Mouse (Mus musculus) CH12.LX (cell line): ENCODE data around the gene Ticrr.

ENCODE experiments used
- CTCF ChIP-seq, 2 experiments: IDR thresholded peaks in 1 of 2; conservative IDR thresholded peaks in 1 of 2; 2 replicates each; pipeline ENCODE4 v1.5.1; 2011 to 2012; ENCODE audit warnings: low read depth in 2 of 2, low read length in 2 of 2, improper control_type of control experiment in 1 of 2, inconsistent platforms in 1 of 2, mild to moderate bottlenecking in 1 of 2, moderate library complexity in 1 of 2
- E2F4 ChIP-seq: IDR thresholded peaks from 2 replicates; pipeline ENCODE4 v1.6.1; 2011; ENCODE audit warnings: low read depth, low read length, improper control_type of control experiment; ENCODE audit not compliant: insufficient replicate concordance
- POLR2A ChIP-seq: IDR thresholded peaks from 2 replicates; pipeline ENCODE4 v1.6.1; 2011; ENCODE audit warnings: low read depth, mild to moderate bottlenecking, improper control_type of control experiment, low read length

DNA sequence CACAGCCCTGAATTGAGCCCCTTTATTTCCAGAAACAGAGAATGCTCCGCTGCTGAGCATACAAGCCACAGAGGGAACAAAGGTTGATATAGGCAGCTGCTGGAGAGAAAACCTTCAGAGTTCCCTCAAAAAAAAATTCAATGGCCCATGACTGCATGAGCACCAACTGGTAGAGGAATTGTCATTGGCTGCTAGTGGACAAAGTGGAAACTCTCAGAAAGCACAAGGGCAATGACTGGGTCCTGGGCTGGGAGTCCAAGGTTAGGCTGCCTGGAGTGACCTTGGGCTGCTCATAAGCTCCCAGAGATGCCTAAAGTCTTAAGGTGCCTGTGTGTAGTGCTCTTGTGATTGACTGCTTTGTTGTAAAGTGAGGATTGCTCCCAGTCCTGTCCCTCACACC is 44.1 kb upstream of the Ticrr start:
- TF ChIP-seq CTCF (conservative IDR thresholded peaks at IDR 0.05 in 1 of 2, IDR thresholded peaks at IDR 0.05 in 1 of 2; ENCODE audit: low read depth in 2 of 2, low read length in 2 of 2) (no peak), POLR2A (no peak), E2F4 (no peak)
